Mouse (Mus musculus): ENCODE measurements around the gene Hs3st3b1.

DNA sequence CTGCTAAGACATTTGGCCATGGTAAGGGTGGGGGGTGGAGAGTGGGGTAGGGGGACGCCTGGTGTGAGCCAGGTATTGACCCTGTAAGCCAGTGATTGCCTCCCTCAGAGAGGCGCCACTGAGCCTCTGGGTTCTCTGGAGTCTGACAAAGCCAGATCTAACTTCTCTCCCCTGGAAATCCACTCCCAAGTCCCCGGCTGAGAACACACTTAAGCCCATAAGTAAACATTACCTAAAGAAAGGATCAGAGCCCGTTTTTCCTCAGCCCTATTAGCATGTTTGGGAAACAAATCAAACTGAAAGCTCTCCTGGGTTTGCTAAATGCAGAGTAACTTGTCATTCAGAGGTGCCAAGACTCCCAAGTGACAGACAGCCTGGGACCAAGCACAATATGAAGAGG, 17.3 kb downstream of the Hs3st3b1 start:
- no peak for TF ChIP-seq EP300 (IDR thresholded peaks at IDR 0.05)
- TF ChIP-seq CTCF (IDR thresholded peaks at IDR 0.05): no peak

All from lung, postnatal 0 days (tissue).